Mouse (Mus musculus) heart, postnatal 4 days (tissue): ENCODE results near the gene Cib1. TPM values are rescaled to one million over a fixed set of nuclear protein-coding genes. Genes with fewer than 3 reads are reported as not detected.

Experiments used
- DNase-seq: peaks from one replicate; pipeline ENCODE4 v3.0.0; 2021
- total RNA-seq, 2 experiments: library from RNA; stranded (reverse); gene quantifications; 2 replicates each; pipeline ENCODE4 v1.2.3; 2021

Cib1 gene
- total RNA-seq, 2 experiments from 2014 or later = 26.2 to 27.7 TPM

DNA sequence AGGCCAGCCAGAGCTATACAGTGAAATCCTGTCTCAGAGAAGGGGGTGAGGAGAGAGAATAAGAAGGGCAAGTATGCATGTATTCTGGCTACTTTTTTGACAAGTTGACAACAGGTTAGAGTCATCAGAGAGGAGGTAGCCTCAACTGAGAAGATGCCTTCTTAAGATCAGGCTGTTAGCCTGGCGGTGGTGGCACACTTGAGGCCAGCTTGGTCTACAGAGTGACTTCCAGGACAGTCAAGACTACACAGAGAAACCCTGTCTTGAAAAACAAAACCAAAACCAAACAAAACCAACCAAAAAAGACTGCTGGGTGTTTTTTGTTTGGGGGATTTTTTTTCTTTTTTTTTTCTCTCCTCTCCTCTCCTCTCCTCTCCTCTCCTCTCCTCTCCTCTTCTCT is 49.1 kb downstream of the Cib1 start:
- no peak for DNase-seq

DNA sequence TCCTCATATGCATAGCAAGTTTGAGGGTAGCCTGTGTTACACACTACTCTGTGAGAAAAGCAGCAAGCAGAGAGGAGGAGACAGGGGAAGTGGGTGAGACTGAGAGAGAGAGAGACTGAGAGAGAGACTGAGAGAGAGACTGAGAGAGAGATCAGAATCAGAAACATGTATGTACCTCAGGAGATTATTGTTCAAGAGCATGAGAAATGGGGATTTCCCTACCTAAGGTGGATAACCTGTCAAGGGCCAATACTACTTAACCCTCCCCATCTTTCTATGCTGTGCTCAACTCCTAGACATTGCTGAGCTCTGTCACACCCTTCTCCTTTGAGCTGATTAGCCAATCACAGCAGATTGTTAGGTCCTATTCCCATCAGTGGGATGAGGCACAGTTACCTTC is 50.5 kb downstream of the Cib1 start:
- DNase-seq = no peak

DNA sequence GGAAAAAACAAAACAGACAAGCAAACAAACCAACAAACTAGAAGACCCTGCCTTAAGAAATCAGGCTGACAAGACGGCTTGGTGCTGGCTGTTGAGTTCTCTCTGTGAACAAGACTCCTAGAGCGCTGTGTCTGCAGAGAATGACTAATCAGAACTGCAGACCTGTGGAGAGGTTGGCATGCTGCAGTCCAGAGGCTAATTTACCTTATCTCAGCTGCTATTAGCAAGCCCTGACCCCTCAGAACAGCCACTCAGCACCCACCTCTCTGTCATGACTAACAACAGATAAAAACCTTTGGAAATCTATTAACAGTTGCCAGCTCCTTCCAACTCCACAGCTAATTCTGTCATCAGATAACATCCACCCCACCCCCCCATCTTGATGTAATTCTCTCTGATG is 51.5 kb downstream of the Cib1 start:
- no peak for DNase-seq

DNA sequence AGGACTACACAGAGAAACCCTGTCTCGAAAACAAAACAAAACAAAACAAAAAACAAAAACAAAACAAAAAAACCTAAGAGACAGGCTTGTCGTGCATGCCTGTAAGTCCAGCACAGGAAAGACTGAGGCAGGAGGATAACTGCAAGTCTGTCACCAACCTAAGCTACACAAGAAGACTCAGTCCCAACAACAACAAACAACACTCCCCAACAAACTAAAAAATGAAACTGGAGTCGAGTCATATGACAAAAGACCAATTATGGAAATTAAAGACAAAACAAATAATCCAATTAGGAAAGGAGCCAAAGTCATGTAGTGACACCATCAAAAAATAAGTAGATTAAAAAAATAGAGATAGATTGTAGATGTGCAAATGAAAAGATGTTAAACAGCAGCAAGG is 52.4 kb downstream of the Cib1 start:
- DNase-seq = no peak

DNA sequence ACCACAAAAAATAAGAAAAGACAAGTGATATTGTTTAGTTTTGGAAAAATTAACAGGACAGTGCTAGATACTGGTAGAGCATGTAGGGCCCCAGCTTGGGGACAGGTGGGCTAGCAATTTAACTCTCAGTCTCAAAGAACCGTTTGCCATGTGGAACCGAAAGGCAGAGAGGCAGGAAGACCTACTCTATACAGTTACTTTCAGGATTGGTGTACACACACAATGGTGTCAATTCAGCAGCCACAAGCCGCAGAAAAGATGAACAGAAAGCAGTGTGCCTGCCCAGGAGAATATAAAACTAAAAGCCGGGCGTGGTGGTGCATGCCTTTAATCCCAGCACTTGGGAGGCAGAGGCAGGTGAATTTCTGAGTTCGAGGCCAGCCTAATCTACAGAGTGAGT is 52.8 kb downstream of the Cib1 start:
- no peak for DNase-seq

DNA sequence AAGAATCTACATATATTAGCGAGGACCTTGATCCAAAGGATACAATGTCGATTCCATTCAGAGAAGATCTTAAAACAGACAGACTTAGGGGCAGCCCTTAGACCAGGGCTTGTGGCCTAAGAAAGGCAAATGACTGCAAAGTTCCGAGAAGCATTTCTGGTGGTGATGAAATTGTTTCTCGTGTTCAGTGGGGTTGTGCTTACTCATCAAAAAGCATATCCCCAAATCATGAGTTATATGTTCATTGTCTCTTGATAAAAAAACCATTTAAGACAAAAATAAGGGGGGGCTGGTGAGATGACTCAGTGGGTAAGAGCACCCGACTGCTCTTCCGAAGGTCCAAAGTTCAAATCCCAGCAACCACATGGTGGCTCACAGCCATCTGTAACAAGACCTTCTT is 53.3 kb downstream of the Cib1 start:
- DNase-seq = no peak

DNA sequence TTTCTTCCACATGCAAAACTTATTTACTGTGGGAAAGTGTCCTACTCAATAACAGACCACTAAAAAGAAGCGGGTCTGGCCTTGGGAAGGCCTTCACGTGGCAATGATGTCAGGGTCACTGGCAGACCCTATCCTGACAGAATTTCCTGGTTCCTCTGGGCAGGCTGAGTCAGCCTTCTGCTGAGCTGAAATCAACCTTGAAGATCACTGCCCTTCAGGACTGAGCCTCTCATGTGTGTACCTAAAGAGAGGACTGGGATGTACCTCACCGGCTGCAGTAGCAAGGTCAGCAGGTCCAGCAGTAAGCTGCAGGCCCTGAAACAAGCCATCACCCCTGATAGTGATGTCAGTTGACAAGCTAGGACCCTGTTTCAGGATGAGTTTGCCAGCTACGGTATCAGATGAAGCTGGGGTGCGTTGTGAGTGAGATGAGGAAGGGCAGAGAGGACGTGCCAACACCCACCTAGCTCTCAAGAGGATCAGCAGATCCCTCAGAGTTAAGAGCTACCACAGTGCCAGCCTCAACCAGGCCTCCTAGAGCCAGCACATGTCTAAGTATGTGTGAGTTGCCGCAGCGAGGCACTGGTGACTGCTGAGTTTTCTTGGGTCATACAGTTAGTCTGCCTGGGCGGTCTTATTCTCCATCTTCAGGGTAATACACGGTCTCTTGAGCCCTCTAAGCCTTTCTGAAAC is 54.4 kb downstream of the Cib1 start:
- DNase-seq = no peak

DNA sequence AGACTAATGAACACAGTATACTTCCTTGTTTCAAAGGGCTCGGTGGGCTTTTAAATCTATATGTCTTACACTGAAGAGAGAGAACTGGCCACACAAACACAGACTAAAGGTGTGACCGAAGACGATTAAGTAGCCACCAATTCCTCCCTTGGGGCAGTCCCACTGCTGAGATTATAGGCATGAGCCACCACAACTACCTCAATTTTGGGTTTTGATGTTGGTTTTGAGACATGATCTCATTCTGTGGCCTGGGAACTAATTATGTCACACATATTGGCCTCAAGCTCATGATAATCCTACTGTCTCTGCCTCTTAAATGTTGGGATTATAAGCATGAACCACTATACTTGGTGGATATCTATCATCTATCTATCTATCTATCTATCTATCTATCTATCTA is 55.2 kb downstream of the Cib1 start:
- DNase-seq = no peak

Other genes starting within 250 kb of the Cib1 start
- gene Zfp710, start 208.0 kb downstream of the Cib1 start, total RNA-seq = 10 to 100 TPM; 20.3 to 20.7 TPM
- gene Idh2, start 117.4 kb downstream of the Cib1 start, total RNA-seq = 1,000 to 10,000 TPM; 1,640 to 1,742 TPM
- gene Sema4b, start 46.0 kb downstream of the Cib1 start, total RNA-seq = 10 to 100 TPM; 14.3 to 16.1 TPM
- 1 to 10 TPM; 2.5 to 2.6 TPM for gene Gdpgp1, start 52 bp upstream of the Cib1 start, total RNA-seq
- gene Ttll13, start 13.6 kb upstream of the Cib1 start, total RNA-seq = under 1 TPM; 0.47 to 0.86 TPM
- gene Ngrn, start 28.4 kb upstream of the Cib1 start, total RNA-seq = 10 to 100 TPM; 23.5 to 24.8 TPM
- gene Vps33b, start 36.8 kb upstream of the Cib1 start, total RNA-seq = 10 to 100 TPM; 10.6 TPM
- gene Prc1, start 61.6 kb upstream of the Cib1 start, total RNA-seq = 100 to 1,000 TPM; 132 to 141 TPM
- gene Rccd1, start 91.6 kb upstream of the Cib1 start, total RNA-seq = 1 to 10 TPM; 8.5 to 9.5 TPM
- 10 to 100 TPM; 22.9 to 24.9 TPM for gene Unc45a, start 108.2 kb upstream of the Cib1 start, total RNA-seq
- gene Hddc3, start 110.3 kb upstream of the Cib1 start, total RNA-seq = 10 to 100 TPM; 40.9 to 42.1 TPM
- 10 to 100 TPM; 65.0 to 65.6 TPM for gene Man2a2, start 138.6 kb upstream of the Cib1 start, total RNA-seq
- gene Fes, start 155.1 kb upstream of the Cib1 start, total RNA-seq = 10 to 100 TPM; 16.4 to 21.5 TPM
- gene Furin, start 172.6 kb upstream of the Cib1 start, total RNA-seq = 100 to 1,000 TPM; 104 to 113 TPM